Mouse (Mus musculus) cerebral cortex, adult 2 months (tissue): Measurements from ENCODE around the gene Sspo.

Experiments
- WGBS: fragments of 180-500 bp; shearing (Covaris S2); methylation state at CpG from one replicate; pipeline ENCODE4 v1.1.7; 2018; 5-methylcytosine and 5-hydroxymethylcytosine counted together

The Sspo gene

DNA sequence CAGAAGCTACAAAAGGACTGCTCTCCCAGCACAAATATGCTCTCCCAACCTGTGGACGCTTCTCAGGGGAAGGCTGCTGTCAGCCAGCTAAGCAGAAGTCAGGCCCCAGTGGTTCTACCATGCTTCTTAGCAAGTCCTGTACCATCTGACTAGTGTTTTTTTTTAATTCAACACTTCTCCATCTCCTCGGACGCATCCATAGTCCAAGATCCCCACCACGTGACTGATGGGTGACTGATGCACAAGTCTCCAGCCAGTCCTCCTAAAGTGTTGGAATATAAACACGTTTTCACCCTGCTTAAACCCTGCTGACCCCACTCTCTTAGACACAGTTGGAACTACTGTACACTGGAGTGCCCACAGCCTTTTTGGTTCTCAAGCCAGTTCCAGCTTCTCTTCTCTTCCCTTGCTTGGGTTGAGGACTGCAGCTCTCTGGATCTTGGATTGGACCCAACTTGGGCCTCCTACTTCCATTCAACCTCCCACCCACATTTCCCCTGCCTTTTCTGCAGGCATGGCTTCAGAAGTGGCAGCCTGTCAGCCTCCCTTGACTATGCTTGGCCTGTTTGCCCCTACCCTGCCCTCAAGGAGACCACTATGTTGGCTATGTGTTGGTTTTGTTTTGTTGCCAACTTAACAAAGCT lies 12.2 kb upstream of the Sspo start:
- WGBS, result 73% methylated on average over 5 of the region's 5 CpGs

DNA sequence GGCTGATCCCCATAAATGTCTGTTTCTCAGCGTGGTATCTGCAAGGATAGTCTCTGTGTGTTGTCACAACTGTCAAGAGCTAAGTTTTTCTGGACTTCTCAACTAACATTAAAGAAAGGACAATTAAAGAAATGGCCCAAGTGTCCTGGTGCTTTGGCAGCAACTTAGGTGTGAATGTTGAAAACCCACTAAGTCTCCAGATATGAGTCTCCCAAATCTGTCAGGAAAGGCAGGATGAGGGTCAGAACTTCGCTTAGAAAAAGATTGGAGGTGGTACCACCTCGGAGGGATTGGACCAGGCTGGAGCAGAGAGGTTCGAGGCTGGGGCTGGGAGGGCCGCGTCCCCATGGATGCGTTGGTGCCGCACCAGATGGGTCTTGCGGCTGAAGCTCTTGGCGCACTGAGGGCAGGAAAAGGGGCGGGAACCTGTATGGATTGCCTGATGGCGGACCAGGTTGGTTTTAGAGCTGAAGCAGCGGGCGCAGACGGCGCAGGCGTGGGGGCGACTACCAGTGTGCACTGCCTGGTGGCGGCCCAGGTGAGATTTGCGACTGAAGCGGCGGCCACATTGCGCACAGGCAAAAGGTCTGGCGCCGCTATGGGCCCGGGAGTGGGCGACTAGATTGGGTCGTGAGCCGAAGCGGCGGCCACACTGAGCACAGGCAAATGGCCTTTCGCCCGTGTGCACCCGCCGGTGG lies 10.2 kb upstream of the Sspo start:
- WGBS, result 82% methylated on average over 35 of the region's 35 CpGs

DNA sequence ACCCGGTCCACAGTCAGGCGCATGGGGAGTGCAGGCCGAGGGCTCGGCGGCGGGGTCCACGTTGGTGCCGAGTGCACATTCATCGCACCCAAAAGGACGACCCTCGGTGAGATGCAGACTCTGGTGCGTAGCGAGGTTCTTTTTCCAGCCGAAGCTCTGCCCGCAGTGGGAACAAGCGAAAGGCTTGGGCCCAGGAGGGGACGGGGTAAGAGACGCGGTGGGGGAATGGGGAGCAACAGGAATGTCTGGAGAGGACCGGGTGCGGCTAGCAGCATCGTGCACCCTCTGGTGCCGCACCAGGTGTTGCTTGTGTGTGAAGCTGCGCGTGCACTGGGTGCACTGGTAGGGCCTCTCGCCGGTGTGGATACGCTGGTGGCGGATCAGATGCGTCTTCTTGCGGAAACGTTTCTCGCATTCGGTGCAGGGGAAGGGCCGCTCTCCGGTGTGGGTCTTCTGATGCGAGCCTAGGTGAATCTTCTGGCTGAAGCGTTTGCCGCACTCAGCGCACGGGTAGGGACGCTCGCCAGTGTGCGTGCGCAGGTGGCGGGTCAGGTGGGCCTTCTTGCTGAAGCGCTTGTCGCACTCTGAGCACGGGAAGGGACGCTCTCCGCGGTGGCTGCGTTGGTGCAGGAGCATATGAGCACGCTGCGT lies 9.4 kb upstream of the Sspo start:
- 76% methylated on average over 55 of the region's 55 CpGs for WGBS

DNA sequence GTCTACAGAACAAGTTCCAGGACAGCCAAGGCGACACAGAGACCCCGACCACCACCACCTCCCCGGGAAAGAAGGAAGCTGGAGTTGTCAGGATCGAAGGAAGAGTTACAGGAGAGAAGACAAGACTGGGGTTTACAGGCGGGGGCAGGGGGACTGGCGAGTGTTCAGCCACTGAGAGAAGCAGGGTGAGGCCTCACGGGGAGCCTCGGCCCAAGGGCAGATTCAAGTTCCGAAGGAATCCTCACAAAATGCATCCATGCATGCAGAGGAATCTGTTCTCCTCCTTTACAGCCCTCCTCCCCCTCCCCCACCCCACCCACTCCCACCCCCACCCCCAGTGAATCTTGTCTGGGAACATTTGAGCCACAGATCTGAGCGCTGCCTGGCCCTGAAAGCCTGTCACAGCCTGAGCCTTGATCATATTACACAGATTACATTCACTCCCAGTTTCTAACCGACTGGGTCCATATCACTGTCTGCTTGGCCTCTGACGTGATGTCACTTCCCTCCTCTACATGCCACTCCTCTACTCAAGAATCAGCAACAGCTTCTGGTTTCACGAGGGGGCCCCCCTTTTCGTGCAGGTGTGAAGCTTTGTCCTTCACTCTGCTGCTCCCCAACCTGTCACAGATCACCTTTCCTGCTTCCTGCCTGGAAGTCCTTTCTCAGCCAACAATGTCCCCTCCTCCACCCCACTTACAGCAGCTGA lies 7.6 kb upstream of the Sspo start:
- WGBS, result 71% methylated on average over 14 of the region's 14 CpGs

DNA sequence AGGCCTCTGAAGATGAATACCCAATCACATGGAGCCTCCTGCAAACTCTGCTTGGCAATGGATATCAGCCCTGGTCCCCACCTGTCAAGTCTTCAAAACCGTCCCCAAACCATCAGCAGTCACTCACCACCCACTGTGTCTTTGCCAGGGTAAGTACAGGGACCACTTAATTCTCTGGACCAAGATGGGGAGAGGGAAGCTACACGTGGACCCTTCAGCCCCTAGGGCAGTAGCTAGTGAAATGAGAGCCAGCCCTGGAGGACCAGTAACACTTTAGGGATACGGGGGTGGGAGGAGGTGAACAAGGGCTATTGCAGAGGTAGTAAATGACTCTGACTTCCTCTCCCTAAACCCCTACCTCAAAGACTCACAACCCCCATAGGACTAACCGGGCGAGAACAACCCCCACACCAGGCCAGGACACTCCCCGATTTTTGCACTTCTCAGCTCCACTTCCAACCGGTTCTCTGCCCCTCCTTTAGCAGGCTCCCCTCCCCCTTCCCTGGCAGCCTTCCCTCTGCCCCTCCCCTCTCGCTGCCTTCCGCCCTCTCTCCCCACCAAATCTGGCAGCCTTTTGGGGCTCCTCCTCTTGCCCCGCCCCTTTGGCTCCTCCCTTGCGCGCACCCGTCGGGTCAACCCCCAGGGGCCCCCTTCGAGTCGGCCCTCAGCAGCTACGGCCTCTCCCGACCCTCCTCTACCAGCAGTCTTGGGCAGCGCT lies 4.3 kb upstream of the Sspo start:
- WGBS, result 10% methylated on average over 19 of the region's 19 CpGs

DNA sequence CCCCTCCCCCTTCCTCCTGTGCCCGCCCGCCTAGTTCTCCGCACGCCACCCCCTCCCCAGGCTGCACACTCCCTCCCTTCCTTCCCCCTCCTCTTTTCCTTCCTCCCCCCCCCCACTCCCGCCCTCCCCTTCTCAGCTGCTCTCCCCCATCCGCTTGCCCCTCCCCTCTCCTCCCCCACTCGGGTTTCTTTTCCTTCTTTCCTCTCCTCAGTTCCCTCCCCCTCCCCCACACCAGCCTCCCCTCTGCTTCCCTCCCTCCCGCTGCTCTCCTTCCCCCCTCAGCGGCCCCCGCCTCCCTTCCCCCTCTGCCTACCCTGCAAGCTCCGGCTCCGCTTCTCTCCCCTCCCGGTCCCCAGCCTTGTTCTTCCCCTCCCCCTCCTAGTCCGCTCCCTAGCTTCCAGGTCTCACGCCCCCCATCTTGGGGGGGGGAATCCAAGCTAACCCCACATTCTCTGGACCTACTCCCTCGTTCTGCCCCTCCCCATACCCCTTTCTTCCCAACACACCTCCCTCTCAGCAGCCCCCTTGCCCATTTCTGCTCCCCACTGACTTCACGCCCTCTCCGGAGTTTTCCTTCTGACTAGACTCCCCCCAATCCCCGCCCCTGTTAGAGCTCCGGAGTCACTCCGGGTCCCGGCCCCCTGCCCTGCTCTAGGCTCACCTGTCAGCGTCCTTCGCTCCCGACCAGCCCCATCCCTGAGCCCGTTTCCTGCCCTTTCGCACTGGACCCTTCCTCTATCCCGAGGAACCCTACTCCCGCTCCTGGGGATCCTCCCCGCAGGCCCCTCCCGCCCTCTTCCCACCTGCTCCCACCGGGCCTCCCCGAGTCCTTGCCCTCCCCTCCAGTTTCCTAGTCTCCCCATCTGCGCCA lies 3.5 kb upstream of the Sspo start:
- WGBS, result 1% methylated on average over 31 of the region's 34 CpGs

DNA sequence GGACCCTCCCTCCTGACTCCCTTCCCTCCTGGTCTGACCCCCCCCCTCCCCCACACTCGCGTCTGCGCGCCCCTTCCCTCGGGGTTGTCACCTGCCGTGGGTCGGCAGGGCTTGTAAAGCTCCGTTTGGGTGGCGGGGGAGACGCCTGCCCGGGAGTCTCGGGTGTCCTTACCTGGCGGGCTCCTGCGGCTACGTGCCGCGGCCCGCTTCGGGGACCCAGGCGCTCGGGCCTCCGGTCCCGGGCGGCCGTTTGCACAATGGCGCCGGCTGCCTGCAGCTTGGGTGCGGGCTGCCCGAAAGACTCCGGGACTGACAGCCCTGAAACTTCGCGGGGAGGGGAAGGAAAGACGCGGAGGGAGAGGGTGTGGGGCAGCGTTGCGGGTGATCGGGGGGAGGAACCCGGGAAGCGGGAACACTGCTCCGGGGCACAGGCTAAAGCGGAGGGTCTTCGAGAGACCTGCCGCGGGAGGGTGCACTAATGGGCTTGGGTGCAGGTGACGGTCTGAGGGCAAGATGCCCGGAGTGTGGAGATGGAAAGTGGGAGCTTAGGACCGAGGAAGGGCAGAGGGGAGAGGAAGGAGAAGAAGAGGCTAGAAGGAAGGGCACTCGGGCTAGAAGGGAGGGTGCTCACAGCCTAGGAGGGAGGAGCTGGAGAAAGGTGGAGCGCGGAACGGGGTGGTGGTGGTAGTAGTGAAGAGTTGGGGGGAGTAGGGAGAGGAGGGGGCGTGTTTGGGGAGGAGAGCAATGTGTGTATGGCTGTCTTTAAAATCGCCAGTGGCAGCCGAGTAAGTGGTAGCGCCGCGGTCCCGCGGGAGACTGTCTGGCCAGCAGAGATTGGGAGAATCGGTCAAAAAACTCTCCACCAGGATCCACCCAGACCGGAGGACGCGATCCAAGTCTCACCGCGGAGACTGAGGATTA lies 2.6 kb upstream of the Sspo start, which contains the start of gene Zfp467:
TSS of gene Zfp467 (minus strand) at position 645 of the 921 bp plus-strand sequence.
- WGBS, result under 1% methylated on average over 65 of the region's 65 CpGs

DNA sequence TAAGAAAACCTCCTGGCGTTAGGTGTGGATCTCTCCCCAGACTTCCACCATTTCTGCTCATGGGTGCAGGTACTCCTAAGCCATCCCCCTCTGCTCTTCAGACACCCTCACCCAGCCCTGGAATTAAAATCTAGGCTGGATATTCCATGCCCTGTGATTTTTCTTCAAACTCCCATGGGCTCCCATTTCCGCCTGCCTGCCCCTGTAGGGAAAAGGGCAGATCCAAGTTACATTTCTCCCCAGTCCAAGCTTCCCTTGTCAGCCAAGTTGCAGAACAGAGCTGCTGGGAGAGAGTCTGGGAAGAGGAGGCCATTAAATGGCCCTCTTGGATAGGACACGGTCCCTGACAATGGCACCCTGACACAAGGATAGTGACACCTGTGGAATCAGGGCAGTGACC lies 1.8 kb upstream of the Sspo start:
- WGBS, result 64% methylated on average over 3 of the region's 3 CpGs

DNA sequence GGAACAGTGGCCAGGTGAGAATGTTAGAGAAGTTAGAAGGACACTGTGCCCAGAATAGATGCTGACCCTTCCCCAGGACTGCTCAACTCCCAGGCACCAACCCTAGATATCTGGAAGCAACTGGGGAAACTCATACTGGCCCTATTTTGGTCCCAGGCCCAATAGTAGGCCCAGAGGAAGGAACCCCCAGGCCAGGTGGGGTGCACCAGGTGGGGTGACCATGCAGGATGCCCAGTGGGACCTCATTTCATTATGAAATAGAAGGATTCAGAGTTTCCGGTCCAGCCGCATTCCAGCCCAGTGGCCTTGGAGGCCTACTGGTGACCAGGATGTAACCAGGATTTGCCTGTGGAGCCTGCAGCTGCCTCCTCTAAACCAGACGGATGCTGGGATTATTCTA lies 1.1 kb upstream of the Sspo start:
- WGBS, result 98% methylated on average over 3 of the region's 3 CpGs

DNA sequence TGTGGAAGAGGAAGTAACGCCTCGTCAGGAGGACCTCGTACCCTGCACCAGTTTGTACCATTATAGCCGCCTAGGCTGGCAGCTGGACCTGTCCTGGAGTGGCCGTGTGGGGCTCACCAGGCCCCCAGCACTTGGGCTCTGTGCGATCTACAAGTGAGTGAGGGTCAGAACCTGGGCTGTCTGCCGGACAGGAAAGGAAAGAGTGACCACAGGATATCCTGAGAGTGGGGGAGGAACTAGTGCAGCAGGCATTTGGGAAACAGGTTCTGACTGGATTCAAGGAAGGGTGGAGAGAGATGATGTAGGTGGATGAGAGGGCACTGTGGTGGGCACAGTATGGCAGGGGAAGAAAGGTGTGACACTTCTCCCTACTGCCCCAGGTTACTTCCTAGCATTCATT lies 498 bp downstream of the Sspo start:
- 78% methylated on average over 7 of the region's 7 CpGs for WGBS

DNA sequence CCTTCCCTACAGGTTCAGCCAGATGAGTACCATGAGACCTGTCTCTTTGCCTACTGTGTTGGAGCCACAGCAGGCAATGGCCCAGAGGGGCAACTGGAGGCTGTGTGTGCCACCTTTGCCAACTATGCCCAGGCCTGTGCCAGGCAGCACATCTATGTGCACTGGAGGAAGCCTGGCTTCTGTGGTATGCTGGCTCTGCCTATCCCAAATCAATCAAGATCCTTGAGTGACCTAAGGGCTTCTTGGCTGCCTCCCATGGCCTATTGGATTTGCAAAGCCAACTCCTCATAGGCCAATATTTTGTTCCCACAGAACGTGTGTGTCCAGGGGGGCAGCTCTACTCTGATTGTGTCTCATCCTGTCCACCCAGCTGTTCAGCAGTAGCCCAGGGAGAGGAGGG lies 4.1 kb downstream of the Sspo start:
- 62% methylated on average over 1 of the region's 1 CpGs for WGBS

DNA sequence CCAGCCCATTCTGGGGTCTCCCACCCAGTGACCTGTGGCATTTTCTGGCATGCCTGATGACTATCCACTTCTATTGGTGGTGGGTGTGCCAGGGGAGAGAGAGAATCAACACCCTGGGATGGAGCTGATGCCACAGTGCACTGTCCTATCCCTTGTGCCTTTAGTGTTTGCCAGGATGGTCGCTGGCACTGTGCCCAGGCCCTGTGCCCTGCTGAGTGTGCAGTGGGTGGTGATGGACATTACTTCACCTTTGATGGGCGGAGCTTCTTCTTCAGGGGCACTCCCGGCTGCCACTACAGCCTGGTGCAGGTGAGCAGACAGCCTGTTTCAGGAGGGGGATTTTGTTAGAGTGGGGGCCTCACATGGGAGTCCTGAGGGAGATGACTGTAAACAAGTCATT lies 4.7 kb downstream of the Sspo start:
- WGBS, result 82% methylated on average over 3 of the region's 3 CpGs

DNA sequence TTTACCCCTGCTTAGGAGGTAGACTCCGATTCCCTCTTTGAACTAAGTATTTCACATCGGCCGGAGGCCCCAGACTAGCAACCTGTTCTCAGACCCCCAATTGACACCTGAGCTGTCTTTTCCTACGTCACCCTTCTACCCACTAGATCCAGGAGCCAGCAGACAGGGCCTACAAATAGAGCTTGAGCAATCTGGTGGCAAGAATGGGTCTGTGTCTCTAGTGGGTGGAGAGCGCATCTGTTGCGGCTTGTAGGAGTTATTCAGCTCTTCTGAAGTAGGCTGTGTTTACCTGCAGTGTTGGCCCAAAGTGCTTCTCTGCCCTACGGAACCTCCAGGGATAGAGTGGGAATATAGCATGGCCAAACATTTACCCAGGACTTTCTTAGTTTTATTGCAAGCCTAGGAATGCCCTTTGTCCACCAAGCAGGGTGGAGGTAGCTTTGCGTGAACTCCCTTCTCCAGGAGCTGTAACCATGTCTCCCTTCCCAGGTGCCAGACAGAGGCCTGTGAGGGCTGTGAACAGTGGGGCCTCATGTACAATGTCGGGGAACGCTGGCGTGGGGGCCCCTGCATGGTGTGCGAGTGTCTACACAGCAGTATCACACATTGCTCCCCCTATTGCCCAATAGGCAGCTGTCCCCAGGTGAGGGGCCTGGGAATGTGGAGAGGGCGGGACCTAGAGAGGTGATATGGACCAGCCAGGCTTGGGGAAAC lies 17.1 kb downstream of the Sspo start:
- 77% methylated on average over 13 of the region's 13 CpGs for WGBS

DNA sequence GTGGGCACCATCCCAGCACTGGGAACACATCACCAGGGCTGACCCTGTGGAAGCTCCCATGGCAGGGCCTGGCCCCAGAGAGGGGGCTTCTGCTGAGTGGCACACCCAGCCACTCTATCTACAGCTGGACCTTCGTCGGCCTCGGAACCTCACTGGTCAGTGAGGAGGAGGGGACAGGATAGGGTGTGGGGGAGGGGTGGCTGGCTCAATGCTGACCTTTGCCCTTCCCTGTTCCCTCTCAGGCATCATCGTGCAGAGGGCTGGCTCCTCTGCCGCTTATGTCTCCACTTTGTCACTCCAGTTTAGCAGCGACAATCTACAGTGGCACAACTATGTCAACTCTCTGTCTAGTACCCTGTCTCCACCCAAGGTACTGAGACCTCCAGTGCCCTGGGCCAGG lies 18.7 kb downstream of the Sspo start:
- WGBS, result 67% methylated on average over 6 of the region's 6 CpGs

DNA sequence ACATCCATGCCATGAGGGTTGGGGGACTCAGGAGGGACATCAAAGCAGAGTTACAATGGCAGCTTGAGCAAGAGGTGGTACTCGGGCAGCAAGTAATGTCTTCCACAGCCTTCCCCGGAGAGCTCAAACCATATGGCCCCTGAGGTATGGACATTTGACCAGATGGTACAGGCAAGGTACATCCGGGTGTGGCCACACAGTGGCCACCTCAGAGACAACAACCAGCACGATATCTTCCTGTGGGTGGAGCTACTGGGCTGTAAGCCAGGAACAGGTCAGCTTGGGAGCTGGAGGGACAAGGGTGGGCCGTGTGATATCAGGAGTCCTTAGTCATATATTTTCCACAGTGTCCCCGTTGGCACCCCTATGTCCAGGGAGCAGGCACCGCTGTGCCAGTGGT lies 19.5 kb downstream of the Sspo start:
- WGBS, result 83% methylated on average over 7 of the region's 7 CpGs

DNA sequence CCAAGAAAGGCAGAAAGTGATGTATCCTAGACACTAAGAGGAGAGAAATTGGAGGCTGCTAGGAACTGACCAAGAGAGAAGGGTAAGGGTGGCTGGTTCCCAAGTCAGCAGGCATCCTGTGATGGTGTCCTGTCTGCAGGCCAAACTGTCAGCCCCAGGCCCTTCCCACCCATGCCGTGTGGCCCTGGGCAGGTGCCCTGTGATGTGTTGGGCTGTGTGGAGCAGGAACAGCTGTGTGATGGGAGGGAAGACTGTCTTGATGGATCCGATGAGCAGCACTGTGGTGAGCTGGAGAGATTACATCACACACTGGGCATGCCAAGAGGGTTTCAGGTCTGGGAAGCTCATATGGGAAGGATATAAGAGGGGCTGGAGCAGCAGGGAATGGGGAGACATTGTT lies 22.7 kb downstream of the Sspo start:
- WGBS, result 65% methylated on average over 2 of the region's 2 CpGs

DNA sequence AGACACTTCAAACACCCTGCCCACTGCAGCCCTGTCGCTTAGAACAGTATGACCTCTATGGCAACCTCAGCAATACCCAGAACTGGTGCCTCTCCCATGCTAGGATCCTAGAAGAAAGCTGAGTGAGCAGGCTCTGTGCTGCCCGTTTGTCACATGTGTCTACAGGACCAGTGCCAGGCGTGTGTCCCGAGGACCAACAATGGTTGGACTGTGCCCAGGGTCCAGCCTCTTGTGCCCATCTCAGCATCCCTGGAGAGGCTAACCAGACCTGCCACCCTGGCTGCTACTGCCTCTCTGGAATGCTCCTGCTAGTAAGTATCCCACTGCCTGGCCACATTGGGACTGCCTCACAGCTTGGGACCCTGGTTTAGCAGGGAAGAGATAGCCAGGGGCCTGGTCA lies 30.4 kb downstream of the Sspo start:
- 65% methylated on average over 4 of the region's 4 CpGs for WGBS

DNA sequence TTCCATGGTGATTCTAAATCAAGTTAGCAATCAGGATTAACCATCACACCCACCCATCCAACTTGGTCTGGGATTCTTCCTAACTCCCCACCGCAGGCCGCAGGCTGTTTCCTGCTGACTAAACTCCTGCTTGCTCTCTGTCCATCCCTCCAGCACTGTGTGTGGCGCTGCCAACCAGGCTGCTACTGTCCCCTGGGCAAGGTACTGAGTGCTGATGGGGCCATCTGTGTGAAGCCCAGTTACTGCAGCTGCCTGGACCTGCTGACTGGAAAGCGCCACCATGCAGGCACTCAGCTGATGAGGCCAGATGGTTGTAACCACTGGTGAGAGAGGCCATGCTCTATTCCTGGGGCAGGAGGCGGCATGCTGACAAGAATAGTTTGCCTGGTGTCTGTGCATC lies 34.5 kb downstream of the Sspo start:
- 74% methylated on average over 5 of the region's 5 CpGs for WGBS
